In genomic region chr6:35269643-35270042, GRCm38 (mm10) we compare ENCODE assay signal across 15 mouse cellular contexts. TPM values are rescaled to one million over a fixed set of nuclear protein-coding genes. Genes with fewer than 3 reads are reported as not detected.
"Had no signal": no experiment of that assay in that cellular context is flagged by ENCODE, and none has a peak within 500 bp of the region (broad histone marks: within the 10 kb centered on the region; RNA-seq: fewer than 3 reads in every experiment).

No protein-coding gene starts in this region.

- H3K4me2 ChIP-seq: kidney, embryonic 15.5 days; midbrain, embryonic 13.5 days had no signal

- H3K27me3 ChIP-seq: kidney, embryonic 15.5 days; midbrain, embryonic 13.5 days had no signal

- ATAC-seq: lung, postnatal 0 days; midbrain, embryonic 13.5 days had no signal

- H3K4me1 ChIP-seq: midbrain, embryonic 13.5 days had no signal

- H3K9ac ChIP-seq: kidney, embryonic 15.5 days; liver, embryonic 14.5 days; midbrain, embryonic 13.5 days had no signal

- DNase-seq: kidney, adult 2 months; kidney, postnatal 14 days; lung, adult 2 months; lung, postnatal 36 days; right cerebral cortex, adult 18-20 months; thymus, postnatal 36 days had no signal

- H3K9me3 ChIP-seq: kidney, embryonic 15.5 days; limb, embryonic 10.5 days had no signal

- H3K4me3 ChIP-seq: kidney, embryonic 15.5 days; left cerebral cortex, adult 2 months; limb, embryonic 10.5 days; midbrain, embryonic 13.5 days had no signal

- H3K27ac ChIP-seq: kidney, embryonic 15.5 days; left cerebral cortex, adult 2 months; limb, embryonic 10.5 days; liver, embryonic 14.5 days; midbrain, embryonic 13.5 days had no signal

- H3K36me3 ChIP-seq: kidney, embryonic 15.5 days; midbrain, embryonic 13.5 days had no signal

RNA-seq across cellular contexts. Expression of gene Slc13a4, which starts 38.3 kb away (rescaled TPM):
- total RNA-seq: megakaryocyte progenitor cell, adult 5-6 weeks had no signal

RNA-seq across cellular contexts. Expression of gene Fam180a, which starts 56.3 kb away (rescaled TPM):
- total RNA-seq: megakaryocyte progenitor cell, adult 5-6 weeks had no signal
- polyA plus RNA-seq: limb, embryonic 10.5 days; neural tube, embryonic 14.5 days; thymus, postnatal 0 days had no signal
